Mouse (Mus musculus) large intestine, adult 2 months (tissue): ENCODE data around the gene Slc35c1. TPM values are rescaled to one million over a fixed set of nuclear protein-coding genes. Genes with fewer than 3 reads are reported as not detected.

Experiments used
- DNase-seq: peaks from one replicate; pipeline ENCODE4 v3.0.0-alpha.2; 2012; ENCODE audit warnings: low read depth, low spot score
- WGBS: fragments of 180-500 bp; shearing (Covaris S2); methylation state at CpG from one replicate; pipeline ENCODE4 v1.1.7; 2018; 5-methylcytosine and 5-hydroxymethylcytosine counted together
- polyA plus RNA-seq: library from polyadenylated mRNA; depleted of rRNA; stranded (reverse); fragments of >200 nt; gene quantifications from 2 replicates; pipeline ENCODE4 v1.2.3, GENCODE M21; 2012; rRNA removed

The Slc35c1 gene
- polyA plus RNA-seq, 1 experiment = 171 TPM

- no peak for DNase-seq
Observed at GRCm38 (mm10) chr2:92421723-92422387, 38.5 kb downstream of the Slc35c1 start.

GRCm38 (mm10) chr2:92411705-92412104, 48.6 kb downstream of the Slc35c1 start:
- WGBS = 89% methylated on average over 10 of the region's 10 CpGs
- DNase-seq = no peak

More at GRCm38 (mm10) chr2:92421723-92422387, 38.5 kb downstream of the Slc35c1 start:
- 86% methylated on average over 7 of the region's 7 CpGs for WGBS

- WGBS = 88% methylated on average over 18 of the region's 18 CpGs
- DNase-seq = no peak
Observed at GRCm38 (mm10) chr2:92408309-92409045, 51.9 kb downstream of the Slc35c1 start.

- 81% methylated on average over 7 of the region's 7 CpGs for WGBS
- DNase-seq = no peak
Observed at GRCm38 (mm10) chr2:92405687-92406086, 54.7 kb downstream of the Slc35c1 start.

GRCm38 (mm10) chr2:92404737-92405136, 55.6 kb downstream of the Slc35c1 start:
- DNase-seq = no peak
- 92% methylated on average over 6 of the region's 6 CpGs for WGBS

GRCm38 (mm10) chr2:92403776-92404319, 56.5 kb downstream of the Slc35c1 start:
- no peak for DNase-seq
- 88% methylated on average over 5 of the region's 5 CpGs for WGBS

Other genes starting within 250 kb of the Slc35c1 start
- 80.6 and 112 TPM in 2 replicates for gene Pex16, start 85.9 kb downstream of the Slc35c1 start, polyA plus RNA-seq
- 15.0 and 16.4 TPM in 2 replicates for gene Large2, start 85.7 kb downstream of the Slc35c1 start, polyA plus RNA-seq
- 3.5 and 5.9 TPM in 2 replicates for gene 1700029I15Rik, start 78.0 kb downstream of the Slc35c1 start, polyA plus RNA-seq
- gene Mapk8ip1, start 59.3 kb downstream of the Slc35c1 start, polyA plus RNA-seq = 4.7 and 6.1 TPM in 2 replicates
- 6.9 and 10.4 TPM in 2 replicates for gene Cry2, start 26.5 kb downstream of the Slc35c1 start, polyA plus RNA-seq
- gene Chst1, start 139.2 kb upstream of the Slc35c1 start, polyA plus RNA-seq = 4.3 and 4.8 TPM in 2 replicates